Mouse (Mus musculus) hindbrain, postnatal 0 days (tissue): ENCODE results near the gene Cfap44. TPM values are rescaled to one million over a fixed set of nuclear protein-coding genes. Genes with fewer than 3 reads are reported as not detected.

Experiments
- ATAC-seq: fragments of 200-750 bp; cut with Nextera tagmentation; 2 replicates; pipeline ENCODE4 v1.8.0; 2017; ENCODE audit warnings: mild to moderate bottlenecking, moderate TSS enrichment, moderate library complexity
- DNase-seq: peaks from one replicate; pipeline ENCODE4 v3.0.0-alpha.2; 2015; ENCODE audit warnings: low spot score
- H3K27ac ChIP-seq: fragments of 300-500 bp; sonication (generic); 2 replicates; pipeline ENCODE4 v1.5.1; 2014; ENCODE audit warnings: mild to moderate bottlenecking
- H3K27me3 ChIP-seq: fragments of 300-500 bp; sonication (generic); 2 replicates; pipeline ENCODE4 v1.6.1; 2014; ENCODE audit warnings: low read length, mixed read lengths; ENCODE audit not compliant: insufficient read depth
- H3K36me3 ChIP-seq: fragments of 300-500 bp; sonication (generic); 2 replicates; pipeline ENCODE4 v1.6.1; 2014; ENCODE audit warnings: low read length, mixed read lengths; ENCODE audit not compliant: insufficient read depth
- H3K4me1 ChIP-seq: fragments of 300-500 bp; sonication (generic); 2 replicates; pipeline ENCODE4 v1.6.1; 2014; ENCODE audit warnings: antibody characterized with exemption, low read length, mixed read lengths; ENCODE audit not compliant: insufficient read depth
- H3K4me2 ChIP-seq: fragments of 300-500 bp; sonication (generic); 2 replicates; pipeline ENCODE4 v1.6.1; 2014; ENCODE audit warnings: low read depth, mild to moderate bottlenecking, low read length, moderate library complexity, mixed read lengths
- H3K4me3 ChIP-seq: fragments of 300-500 bp; sonication (generic); 2 replicates; pipeline ENCODE4 v1.5.1; 2014; ENCODE audit warnings: low read length
- H3K9ac ChIP-seq: fragments of 300-500 bp; sonication (generic); replicated peaks from 2 replicates; pipeline ENCODE4 v1.6.1; 2014; ENCODE audit warnings: mild to moderate bottlenecking, low read length, moderate library complexity, mixed read lengths
- H3K9me3 ChIP-seq: fragments of 300-500 bp; sonication (generic); 2 replicates; pipeline ENCODE4 v1.6.1; 2016; ENCODE audit warnings: low read length, mixed read lengths
- CTCF ChIP-seq: IDR thresholded peaks from 2 replicates; pipeline ENCODE4 v1.5.1; 2016; ENCODE audit warnings: antibody characterized with exemption, control low read depth, low read depth
- WGBS: fragments of 180-500 bp; shearing (Covaris S2); extraction: QIAGEN DNeasy Blood & Tissue Kit; methylation state at CpG from one replicate; pipeline ENCODE4 v1.1.7; 2014; 5-methylcytosine and 5-hydroxymethylcytosine counted together
- polyA plus RNA-seq: library from polyadenylated mRNA; unstranded; fragments of >200 nt; fragmentation: Nextera tagmentation; extraction: Ambion mirVana; gene quantifications from 2 replicates; pipeline ENCODE4 v1.2.1, GENCODE M21; 2015
- total RNA-seq: library from RNA; depleted of rRNA; stranded (reverse); fragments of >200 nt; gene quantifications from 2 replicates; pipeline ENCODE4 v1.2.3, GENCODE M21; 2014

Cfap44 gene
- total and polyA plus RNA-seq, 2 experiments from 2014 or later = 3.4 to 5.3 TPM

DNA sequence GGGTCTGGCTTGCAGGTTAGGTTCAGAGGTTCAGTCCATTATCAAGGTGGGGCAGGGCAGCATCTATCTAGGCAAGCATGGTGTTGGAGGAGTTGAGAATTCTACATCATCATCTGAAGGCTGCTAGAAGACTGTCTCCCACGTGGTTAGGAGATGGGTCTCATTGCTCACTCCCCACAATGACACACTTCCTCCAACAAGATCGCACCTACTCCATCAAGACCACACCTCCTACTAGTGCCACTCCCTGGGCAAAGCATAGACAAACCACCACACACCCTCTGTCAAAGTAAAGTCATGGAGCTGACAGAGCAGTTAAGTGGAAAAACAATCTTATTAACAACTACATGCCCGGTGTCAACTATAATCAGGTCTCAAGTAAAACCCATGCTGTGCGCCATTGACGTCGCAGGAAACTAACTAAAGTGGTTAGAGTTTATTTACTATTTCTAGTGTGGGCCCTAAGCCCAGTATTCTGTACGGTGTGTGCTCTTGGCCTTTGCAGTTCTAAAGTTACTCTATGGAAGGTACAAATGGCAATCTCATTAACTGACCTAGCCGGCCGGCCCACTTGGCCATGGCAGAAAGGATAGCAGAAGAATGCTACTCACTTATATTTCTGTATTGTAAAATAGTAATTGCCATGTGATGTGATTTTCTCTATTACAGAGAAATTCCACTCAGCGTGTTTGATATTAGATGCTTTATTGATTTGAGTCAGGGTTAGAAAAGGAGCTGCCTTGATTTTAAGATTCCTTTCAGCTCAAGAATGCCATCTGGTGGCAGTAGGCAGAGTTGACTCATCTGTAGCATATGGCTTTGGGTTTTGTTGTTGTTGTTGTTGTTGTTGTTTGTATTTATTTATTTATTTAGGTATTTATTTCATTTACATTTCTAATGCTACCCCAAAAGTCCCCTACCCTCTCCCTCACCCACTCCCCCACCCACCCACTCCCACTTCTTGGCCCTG, 32.4 kb upstream of the Cfap44 start:
- Histone ChIP-seq H3K9me3 (no peaks in the 10 kb centered on the region), H3K27ac (no peak overlapping the region), H3K4me1 (no peaks in the 10 kb centered on the region), H3K4me2 (no peak overlapping the region), H3K27me3 (no peaks in the 10 kb centered on the region), H3K9ac (no peak overlapping the region), H3K36me3 (no peaks in the 10 kb centered on the region), H3K4me3 (no peak overlapping the region)
- 87% methylated on average over 10 of the region's 10 CpGs for WGBS
- peak; percentile 71 for DNase-seq
- no peak for ATAC-seq
- peak; percentile 82 for TF ChIP-seq CTCF

DNA sequence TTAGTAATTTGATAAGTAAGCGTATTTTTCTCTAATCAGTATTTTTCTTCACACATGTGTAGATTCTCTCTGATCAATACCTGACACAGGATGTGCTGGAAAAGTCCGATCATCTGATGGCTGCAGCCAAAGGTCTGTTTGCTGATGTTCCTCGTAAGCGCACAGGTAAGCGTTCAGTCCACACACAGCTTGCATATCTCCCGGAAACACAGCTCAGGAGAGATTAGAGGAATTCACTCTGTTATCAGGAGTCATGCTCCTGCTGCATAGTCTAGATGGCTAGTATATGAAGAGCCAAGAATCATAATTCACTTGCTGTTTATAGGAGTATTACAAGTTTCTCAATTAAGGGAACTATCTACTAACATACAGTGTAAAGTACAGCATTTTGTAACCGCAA, 29.1 kb upstream of the Cfap44 start:
- Histone ChIP-seq H3K36me3 (no peaks in the 10 kb centered on the region; the same call in 1 of the 2 replicates), H3K9me3 (no peaks in the 10 kb centered on the region), H3K4me2 (no peak overlapping the region), H3K4me3 (no peak overlapping the region), H3K27me3 (no peaks in the 10 kb centered on the region), H3K27ac (no peak overlapping the region), H3K4me1 (no peaks in the 10 kb centered on the region), H3K9ac (no peak overlapping the region)
- DNase-seq (no peak), ATAC-seq (no peak)
- no peak for TF ChIP-seq CTCF
- 97% methylated on average over 7 of the region's 7 CpGs for WGBS

DNA sequence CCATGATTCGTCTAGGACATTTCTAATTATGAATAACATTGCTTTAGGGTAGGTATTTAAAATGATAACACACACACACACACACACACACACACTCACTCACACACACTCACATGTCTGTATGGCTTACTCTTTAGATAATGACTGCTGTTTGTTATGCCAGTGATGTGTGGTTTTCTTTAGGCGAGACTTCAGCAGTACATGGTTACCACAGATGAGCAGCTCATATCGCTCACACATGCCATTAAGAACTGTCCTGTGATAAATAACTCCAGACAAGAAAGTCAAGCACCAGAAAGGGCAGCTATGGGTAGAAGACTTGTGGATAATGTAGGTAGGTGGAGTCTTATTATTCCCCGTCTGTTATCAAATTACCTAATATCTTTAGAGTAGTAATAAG, 19.1 kb upstream of the Cfap44 start:
- no peak for DNase-seq
- Histone ChIP-seq H3K4me1 (no peaks in the 10 kb centered on the region), H3K36me3 (no peaks in the 10 kb centered on the region; the same call in 1 of the 2 replicates), H3K4me3 (no peak overlapping the region), H3K27me3 (no peaks in the 10 kb centered on the region), H3K27ac (no peak overlapping the region), H3K9ac (no peak overlapping the region), H3K4me2 (no peak overlapping the region), H3K9me3 (no peaks in the 10 kb centered on the region)
- no peak for ATAC-seq
- WGBS = 92% methylated on average over 4 of the region's 4 CpGs
- TF ChIP-seq CTCF = no peak

DNA sequence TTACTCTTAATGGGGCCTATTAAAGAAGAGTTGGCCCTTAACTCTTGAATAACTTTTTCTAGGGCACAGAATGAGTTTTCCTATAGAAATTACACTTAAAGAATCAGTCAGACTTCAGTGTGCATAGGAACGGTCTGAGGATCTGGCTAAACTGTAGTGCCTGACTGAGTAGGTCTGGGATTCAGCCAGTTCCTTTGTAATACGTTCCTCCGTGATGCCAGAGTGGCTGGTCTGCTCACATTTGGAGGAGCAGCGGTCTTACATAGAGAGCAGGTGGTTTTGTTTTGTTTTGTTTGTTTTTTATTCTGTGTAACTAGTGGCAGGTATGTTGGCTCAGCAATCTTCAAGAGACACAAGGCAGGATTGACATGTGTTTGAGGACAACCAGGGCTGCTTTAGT, 14.6 kb upstream of the Cfap44 start:
- 60% methylated on average over 4 of the region's 4 CpGs for WGBS

DNA sequence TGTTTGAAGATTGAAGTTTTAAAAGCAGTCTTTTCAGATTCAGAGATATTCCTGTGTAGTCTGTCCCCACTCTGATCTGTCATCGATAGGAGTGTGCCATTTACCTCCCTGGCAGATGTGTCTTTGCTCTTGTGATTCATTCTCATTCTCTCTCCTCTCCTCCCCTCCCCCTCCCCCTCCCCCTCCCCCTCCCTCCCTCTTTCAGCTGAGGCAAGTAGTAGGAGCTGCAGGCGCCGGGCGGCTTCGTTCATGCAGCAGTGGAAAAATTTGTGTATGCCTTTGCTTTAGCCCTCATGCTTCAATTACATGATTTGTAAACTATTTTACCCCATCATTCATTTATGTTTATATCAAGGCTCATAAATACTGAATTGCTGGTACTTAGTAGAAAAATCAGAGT, 13.0 kb upstream of the Cfap44 start:
- 19% methylated on average over 5 of the region's 5 CpGs for WGBS
- Histone ChIP-seq H3K27me3 (no peaks in the 10 kb centered on the region), H3K4me2 (no peak overlapping the region), H3K36me3 (no peaks in the 10 kb centered on the region; the same call in 1 of the 2 replicates), H3K4me1 (no peaks in the 10 kb centered on the region), H3K9ac (no peak overlapping the region), H3K4me3 (no peak overlapping the region), H3K9me3 (no peaks in the 10 kb centered on the region), H3K27ac (no peak overlapping the region)
- ATAC-seq (no peak), DNase-seq (no peak)
- no peak for TF ChIP-seq CTCF

More for the DNA sequence above, 14.6 kb upstream of the Cfap44 start:
- H3K27ac ChIP-seq = no peak overlapping the region
- ATAC-seq (no peak), DNase-seq (no peak)
- no peaks in the 10 kb centered on the region; the same call in 1 of the 2 replicates for H3K36me3 ChIP-seq
- no peak overlapping the region for H3K4me2 ChIP-seq
- TF ChIP-seq CTCF = no peak
- H3K9me3 ChIP-seq = no peaks in the 10 kb centered on the region
- no peak overlapping the region for H3K4me3 ChIP-seq
- H3K4me1 ChIP-seq = no peaks in the 10 kb centered on the region
- no peak overlapping the region for H3K9ac ChIP-seq
- H3K27me3 ChIP-seq = no peaks in the 10 kb centered on the region

DNA sequence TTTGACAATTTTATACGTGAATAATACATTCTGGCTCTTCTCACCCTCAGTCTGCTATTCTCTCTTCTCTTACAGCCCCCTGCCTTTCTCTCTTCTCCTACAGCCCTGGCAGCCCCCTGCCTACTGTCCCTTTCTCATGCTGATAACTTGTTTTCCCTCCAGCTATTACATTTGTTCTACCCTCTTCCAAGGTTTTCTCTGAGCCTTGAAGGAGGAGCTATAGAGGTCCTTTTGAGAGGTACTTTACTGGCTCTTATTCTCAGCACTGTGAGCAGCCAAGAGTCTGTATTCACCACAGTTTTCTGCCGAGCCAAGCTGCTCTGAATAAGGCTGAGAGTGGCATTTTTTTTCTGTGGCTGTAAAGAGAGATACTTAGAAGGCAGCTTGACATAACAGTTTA, 11.0 kb upstream of the Cfap44 start:
- no peaks in the 10 kb centered on the region for H3K9me3 ChIP-seq
- H3K9ac ChIP-seq = no peak overlapping the region
- TF ChIP-seq CTCF = no peak
- no peak overlapping the region for H3K27ac ChIP-seq
- no peaks in the 10 kb centered on the region for H3K4me1 ChIP-seq
- H3K27me3 ChIP-seq = no peaks in the 10 kb centered on the region
- 20% methylated on average over 2 of the region's 2 CpGs for WGBS
- no peak overlapping the region for H3K4me3 ChIP-seq
- ATAC-seq (peak; percentile 78), DNase-seq (peak; percentile 60)
- H3K36me3 ChIP-seq = no peaks in the 10 kb centered on the region; the same call in 1 of the 2 replicates
- H3K4me2 ChIP-seq = no peak overlapping the region

DNA sequence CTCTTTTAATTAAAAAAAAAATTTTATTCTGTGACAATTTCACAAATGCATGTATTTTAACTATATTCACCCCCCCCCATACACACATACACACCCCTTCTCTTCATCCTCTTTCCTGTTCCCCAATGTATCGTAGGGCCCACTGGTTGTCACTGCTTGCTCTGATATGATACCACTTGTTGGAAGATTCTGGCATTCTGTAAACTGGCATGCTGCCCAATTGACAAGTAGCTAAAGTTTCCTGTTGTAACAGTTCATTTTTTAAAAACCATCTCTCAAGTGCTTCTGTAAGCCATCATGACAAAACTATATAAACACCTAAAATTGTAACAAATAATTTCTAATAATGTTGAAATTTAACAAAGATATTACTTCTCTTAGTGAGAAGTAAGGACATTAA, 10.3 kb upstream of the Cfap44 start:
- 79% methylated on average over 1 of the region's 1 CpGs for WGBS
- ATAC-seq (no peak), DNase-seq (no peak)
- Histone ChIP-seq H3K36me3 (no peaks in the 10 kb centered on the region; the same call in 1 of the 2 replicates), H3K27me3 (no peaks in the 10 kb centered on the region), H3K9ac (no peak overlapping the region), H3K4me3 (no peak overlapping the region), H3K4me1 (no peaks in the 10 kb centered on the region), H3K4me2 (no peak overlapping the region), H3K27ac (no peak overlapping the region), H3K9me3 (no peaks in the 10 kb centered on the region)
- no peak for TF ChIP-seq CTCF
